Mouse (Mus musculus) kidney, embryonic 15.5 days (tissue): Measurements from ENCODE around the gene Cp. TPM values are rescaled to one million over a fixed set of nuclear protein-coding genes. Genes with fewer than 3 reads are reported as not detected.
"Not testable (repeated sequence)": the region's sequence is repeated elsewhere in the genome, so short reads cannot be mapped to it uniquely, and the experiment has no call there.

Experiments used
- ATAC-seq: fragments of 200-750 bp; cut with Nextera tagmentation; replicated peaks from 2 replicates; pipeline ENCODE4 v1.8.0; 2017; ENCODE audit warnings: moderate TSS enrichment; ENCODE audit not compliant: low FRiP score
- H3K27ac ChIP-seq: fragments of 300-500 bp; sonication (generic); 2 replicates; pipeline ENCODE4 v1.5.1; 2015; ENCODE audit warnings: mild to moderate bottlenecking, inconsistent platforms
- H3K27me3 ChIP-seq: fragments of 300-500 bp; sonication (generic); 2 replicates; pipeline ENCODE4 v1.6.1; 2015; ENCODE audit warnings: inconsistent platforms
- H3K36me3 ChIP-seq: fragments of 300-500 bp; sonication (generic); 2 replicates; pipeline ENCODE4 v1.6.1; 2015; ENCODE audit warnings: inconsistent platforms
- H3K4me1 ChIP-seq: fragments of 300-500 bp; sonication (generic); 2 replicates; pipeline ENCODE4 v1.6.1; 2015; ENCODE audit warnings: inconsistent platforms
- H3K4me2 ChIP-seq: fragments of 300-500 bp; sonication (generic); 2 replicates; pipeline ENCODE4 v1.6.1; 2015; ENCODE audit warnings: moderate library complexity, mild to moderate bottlenecking, inconsistent platforms
- H3K4me3 ChIP-seq: fragments of 300-500 bp; sonication (generic); replicated peaks from 2 replicates; pipeline ENCODE4 v1.5.1; 2015; ENCODE audit warnings: mild to moderate bottlenecking, inconsistent platforms
- H3K9ac ChIP-seq: fragments of 300-500 bp; sonication (generic); 2 replicates; pipeline ENCODE4 v1.6.1; 2015; ENCODE audit warnings: mild to moderate bottlenecking, inconsistent platforms
- H3K9me3 ChIP-seq: fragments of 300-500 bp; sonication (generic); replicated peaks from 2 replicates; pipeline ENCODE4 v1.6.1; 2016; ENCODE audit warnings: inconsistent platforms
- WGBS: fragments of 180-500 bp; shearing (Covaris S2); methylation state at CpG from one replicate; pipeline ENCODE4 v1.1.7; 2015; ENCODE audit warnings: mixed read lengths; 5-methylcytosine and 5-hydroxymethylcytosine counted together
- polyA plus RNA-seq: library from polyadenylated mRNA; unstranded; fragments of >200 nt; fragmentation: Nextera tagmentation; extraction: Ambion mirVana; gene quantifications from 2 replicates; pipeline ENCODE4 v1.2.1, GENCODE M21; 2015

Gene Cp
- 1.4 and 2.4 TPM in 2 replicates for polyA plus RNA-seq

- Histone ChIP-seq H3K4me3 (no peak within 1 kb of the TSS), H3K36me3 (no peaks in the 10 kb centered on the region), H3K4me1 (no peaks in the 10 kb centered on the region), H3K4me2 (no peak within 1 kb of the TSS), H3K27ac (no peak within 1 kb of the TSS), H3K9ac (no peak within 1 kb of the TSS), H3K27me3 (no peaks in the 10 kb centered on the region), H3K9me3 (no peaks in the 10 kb centered on the region)
- no peak for ATAC-seq
- 55% methylated on average over 5 of the region's 5 CpGs for WGBS
Measured at GRCm38 (mm10) chr3:19956885-19957284, at the start of gene Cp. Gene Cp, plus strand, starts transcription at chr3:19957054.

- ATAC-seq, result no peak
- Histone ChIP-seq H3K27ac (no peak overlapping the region), H3K9ac (no peak overlapping the region), H3K36me3 (no peaks in the 10 kb centered on the region), H3K4me1 (no peaks in the 10 kb centered on the region), H3K9me3 (no peaks in the 10 kb centered on the region), H3K4me3 (no peak overlapping the region), H3K4me2 (no peak overlapping the region), H3K27me3 (no peaks in the 10 kb centered on the region)
Measured at GRCm38 (mm10) chr3:19948552-19948951, 8.3 kb upstream of the Cp start.

- not testable (repeated sequence) for H3K4me2 ChIP-seq, H3K9me3 ChIP-seq, H3K4me1 ChIP-seq, ATAC-seq, H3K36me3 ChIP-seq, H3K9ac ChIP-seq, H3K27me3 ChIP-seq, H3K27ac ChIP-seq, H3K4me3 ChIP-seq
- WGBS, result 100% methylated on average over 1 of the region's 1 CpGs
Measured at GRCm38 (mm10) chr3:19949401-19949800, 7.5 kb upstream of the Cp start.

GRCm38 (mm10) chr3:19953425-19953824, 3.4 kb upstream of the Cp start:
- ATAC-seq, result no peak
- Histone ChIP-seq H3K4me3 (no peak overlapping the region), H3K4me1 (no peaks in the 10 kb centered on the region), H3K9ac (no peak overlapping the region), H3K4me2 (no peak overlapping the region), H3K27ac (no peak overlapping the region), H3K27me3 (no peaks in the 10 kb centered on the region), H3K36me3 (no peaks in the 10 kb centered on the region), H3K9me3 (no peaks in the 10 kb centered on the region)
- 64% methylated on average over 1 of the region's 1 CpGs for WGBS

- WGBS, result 46% methylated on average over 3 of the region's 3 CpGs
- H3K4me2 ChIP-seq, result no peak overlapping the region
- no peak overlapping the region for H3K4me3 ChIP-seq
- no peak; the same call in 1 of the 2 replicates for ATAC-seq
- H3K36me3 ChIP-seq, result no peaks in the 10 kb centered on the region
- no peak overlapping the region for H3K27ac ChIP-seq
- no peak overlapping the region for H3K9ac ChIP-seq
- H3K4me1 ChIP-seq, result no peaks in the 10 kb centered on the region
- H3K9me3 ChIP-seq, result no peaks in the 10 kb centered on the region
- no peaks in the 10 kb centered on the region for H3K27me3 ChIP-seq
Measured at GRCm38 (mm10) chr3:19953865-19954264, 3.0 kb upstream of the Cp start.

- Histone ChIP-seq H3K27me3 (no peaks in the 10 kb centered on the region), H3K36me3 (no peaks in the 10 kb centered on the region), H3K4me1 (no peaks in the 10 kb centered on the region), H3K4me2 (no peak overlapping the region), H3K27ac (no peak overlapping the region), H3K9ac (no peak overlapping the region), H3K9me3 (no peaks in the 10 kb centered on the region), H3K4me3 (no peak overlapping the region)
- no peak for ATAC-seq
Measured at GRCm38 (mm10) chr3:19958031-19958430, 1.2 kb downstream of the Cp start.

- Histone ChIP-seq H3K27ac (no peak overlapping the region), H3K9ac (no peak overlapping the region), H3K27me3 (no peaks in the 10 kb centered on the region), H3K9me3 (no peaks in the 10 kb centered on the region), H3K4me3 (no peak overlapping the region), H3K36me3 (no peaks in the 10 kb centered on the region), H3K4me2 (no peak overlapping the region), H3K4me1 (no peaks in the 10 kb centered on the region)
- ATAC-seq, result no peak
- WGBS, result 81% methylated on average over 1 of the region's 1 CpGs
Measured at GRCm38 (mm10) chr3:19958983-19959382, 2.1 kb downstream of the Cp start.

GRCm38 (mm10) chr3:19960570-19961114, 3.8 kb downstream of the Cp start:
- Histone ChIP-seq H3K27me3 (no peaks in the 10 kb centered on the region), H3K9me3 (no peaks in the 10 kb centered on the region), H3K36me3 (no peaks in the 10 kb centered on the region), H3K4me2 (no peak overlapping the region), H3K9ac (no peak overlapping the region), H3K4me3 (no peak overlapping the region), H3K4me1 (no peaks in the 10 kb centered on the region), H3K27ac (no peak overlapping the region)
- ATAC-seq, result no peak
- WGBS, result 77% methylated on average over 3 of the region's 3 CpGs

GRCm38 (mm10) chr3:19961341-19961740, 4.5 kb downstream of the Cp start:
- H3K27ac ChIP-seq, result no peak overlapping the region
- WGBS, result 84% methylated on average over 2 of the region's 2 CpGs
- H3K4me2 ChIP-seq, result no peak overlapping the region

GRCm38 (mm10) chr3:19962769-19963513, 6.1 kb downstream of the Cp start:
- H3K27me3 ChIP-seq, result no peaks in the 10 kb centered on the region
- no peaks in the 10 kb centered on the region for H3K9me3 ChIP-seq
- 0 out of 2 replicates have a peak, but pooled peaks have one; percentile 22 for ATAC-seq
- H3K27ac ChIP-seq, result no peak overlapping the region; the same call in 1 of the 2 replicates
- no peaks in the 10 kb centered on the region for H3K36me3 ChIP-seq
- no peaks in the 10 kb centered on the region for H3K4me1 ChIP-seq
- no peak overlapping the region for H3K4me2 ChIP-seq
- no peak overlapping the region for H3K4me3 ChIP-seq
- H3K9ac ChIP-seq, result no peak overlapping the region
- WGBS, result 69% methylated on average over 3 of the region's 3 CpGs

More at GRCm38 (mm10) chr3:19961341-19961740, 4.5 kb downstream of the Cp start:
- Histone ChIP-seq H3K4me1 (no peaks in the 10 kb centered on the region), H3K9ac (no peak overlapping the region), H3K4me3 (no peak overlapping the region), H3K36me3 (no peaks in the 10 kb centered on the region), H3K27me3 (no peaks in the 10 kb centered on the region), H3K9me3 (no peaks in the 10 kb centered on the region)
- ATAC-seq, result no peak

GRCm38 (mm10) chr3:19964625-19965188, 7.9 kb downstream of the Cp start:
- ATAC-seq, result no peak
- 86% methylated on average over 2 of the region's 2 CpGs for WGBS
- H3K9ac ChIP-seq, result no peak overlapping the region
- no peak overlapping the region for H3K4me3 ChIP-seq
- no peaks in the 10 kb centered on the region for H3K4me1 ChIP-seq
- no peak overlapping the region for H3K27ac ChIP-seq
- no peaks in the 10 kb centered on the region for H3K27me3 ChIP-seq
- H3K36me3 ChIP-seq, result no peaks in the 10 kb centered on the region
- no peaks in the 10 kb centered on the region for H3K9me3 ChIP-seq
- H3K4me2 ChIP-seq, result no peak overlapping the region

GRCm38 (mm10) chr3:19965239-19965638, 8.4 kb downstream of the Cp start:
- H3K27me3 ChIP-seq, result no peaks in the 10 kb centered on the region
- no peak for ATAC-seq
- H3K27ac ChIP-seq, result no peak overlapping the region
- no peaks in the 10 kb centered on the region for H3K9me3 ChIP-seq
- H3K9ac ChIP-seq, result no peak overlapping the region
- H3K36me3 ChIP-seq, result no peaks in the 10 kb centered on the region
- no peak overlapping the region for H3K4me3 ChIP-seq
- H3K4me2 ChIP-seq, result no peak overlapping the region
- WGBS, result 89% methylated on average over 5 of the region's 5 CpGs
- H3K4me1 ChIP-seq, result no peaks in the 10 kb centered on the region
